Mouse (Mus musculus) midbrain, embryonic 16.5 days (tissue): ENCODE data around the gene Sell. TPM values are rescaled to one million over a fixed set of nuclear protein-coding genes. Genes with fewer than 3 reads are reported as not detected.

ENCODE experiments used
- ATAC-seq: fragments of 200-750 bp; cut with Nextera tagmentation; 2 replicates; pipeline ENCODE4 v1.8.0; 2017; ENCODE audit warnings: moderate TSS enrichment
- H3K27ac ChIP-seq: fragments of 300-500 bp; sonication (generic); 2 replicates; pipeline ENCODE4 v1.5.1; 2014; ENCODE audit warnings: mild to moderate bottlenecking, low read length, mixed read lengths
- H3K27me3 ChIP-seq: fragments of 300-500 bp; sonication (generic); 2 replicates; pipeline ENCODE4 v1.6.1; 2014; ENCODE audit warnings: low read depth, low read length, mixed read lengths; ENCODE audit not compliant: control insufficient read depth, insufficient read depth
- H3K36me3 ChIP-seq: fragments of 300-500 bp; sonication (generic); 2 replicates; pipeline ENCODE4 v1.6.1; 2014; ENCODE audit warnings: mild to moderate bottlenecking, low read length, moderate library complexity, mixed read lengths; ENCODE audit not compliant: control insufficient read depth, insufficient read depth
- H3K4me1 ChIP-seq: fragments of 300-500 bp; sonication (generic); 2 replicates; pipeline ENCODE4 v1.6.1; 2014; ENCODE audit warnings: mild to moderate bottlenecking, low read length, mixed read lengths; ENCODE audit not compliant: control insufficient read depth, insufficient read depth
- H3K4me2 ChIP-seq: fragments of 300-500 bp; sonication (generic); 2 replicates; pipeline ENCODE4 v1.6.1; 2014; ENCODE audit warnings: mild to moderate bottlenecking, low read length, mixed read lengths
- H3K4me3 ChIP-seq: fragments of 300-500 bp; sonication (generic); 2 replicates; pipeline ENCODE4 v1.5.1; 2014; ENCODE audit warnings: low read depth, mild to moderate bottlenecking, low read length, moderate library complexity, mixed read lengths
- H3K9ac ChIP-seq: fragments of 300-500 bp; sonication (generic); 2 replicates; pipeline ENCODE4 v1.6.1; 2014; ENCODE audit warnings: low read depth, low read length, mixed read lengths
- H3K9me3 ChIP-seq: fragments of 300-500 bp; sonication (generic); replicated peaks from 2 replicates; pipeline ENCODE4 v1.6.1; 2014; ENCODE audit warnings: mild to moderate bottlenecking, low read length, mixed read lengths; ENCODE audit not compliant: control insufficient read depth, poor library complexity, severe bottlenecking
- WGBS: fragments of 180-500 bp; shearing (Covaris S2); extraction: QIAGEN DNeasy Blood & Tissue Kit; methylation state at CpG from one replicate; pipeline ENCODE4 v1.1.7; 2014; 5-methylcytosine and 5-hydroxymethylcytosine counted together
- polyA plus RNA-seq: library from polyadenylated mRNA; unstranded; fragments of >200 nt; fragmentation: Nextera tagmentation; extraction: Ambion mirVana; gene quantifications from 2 replicates; pipeline ENCODE4 v1.2.1, GENCODE M21; 2015

Gene Sell
- polyA plus RNA-seq, 1 experiment from 2014 or later, result not detected

GRCm38 (mm10) chr1:164043549-164043948 lies 18.2 kb upstream of the Sell start:
- Histone ChIP-seq H3K4me1 (no peaks in the 10 kb centered on the region), H3K9ac (no peak overlapping the region), H3K36me3 (no peaks in the 10 kb centered on the region), H3K4me2 (no peak overlapping the region), H3K27me3 (no peaks in the 10 kb centered on the region), H3K4me3 (no peak overlapping the region), H3K27ac (no peak overlapping the region), H3K9me3 (no peaks in the 10 kb centered on the region)
- WGBS, result 50% methylated on average over 3 of the region's 3 CpGs
- ATAC-seq, result no peak

GRCm38 (mm10) chr1:164047934-164048333 lies 13.8 kb upstream of the Sell start, which contains the start of gene Sele:
TSS of gene Sele (plus strand) at chr1:164048234.
- no peaks in the 10 kb centered on the region for H3K36me3 ChIP-seq
- H3K9ac ChIP-seq, result no peak within 1 kb of the TSS
- 80% methylated on average over 5 of the region's 5 CpGs for WGBS
- no peak within 1 kb of the TSS for H3K4me3 ChIP-seq
- no peaks in the 10 kb centered on the region for H3K9me3 ChIP-seq
- ATAC-seq, result no peak
- H3K4me1 ChIP-seq, result no peaks in the 10 kb centered on the region
- no peaks in the 10 kb centered on the region for H3K27me3 ChIP-seq
- H3K4me2 ChIP-seq, result no peak within 1 kb of the TSS
- no peak within 1 kb of the TSS for H3K27ac ChIP-seq

GRCm38 (mm10) chr1:164053561-164053960 lies 8.2 kb upstream of the Sell start:
- no peak for ATAC-seq
- H3K4me3 ChIP-seq, result no peak overlapping the region
- H3K4me1 ChIP-seq, result no peaks in the 10 kb centered on the region
- no peaks in the 10 kb centered on the region for H3K36me3 ChIP-seq
- WGBS, result 95% methylated on average over 9 of the region's 9 CpGs
- no peak overlapping the region for H3K9ac ChIP-seq
- H3K4me2 ChIP-seq, result no peak overlapping the region
- no peaks in the 10 kb centered on the region for H3K9me3 ChIP-seq
- H3K27ac ChIP-seq, result no peak overlapping the region
- H3K27me3 ChIP-seq, result no peaks in the 10 kb centered on the region

- H3K27ac ChIP-seq, result no peak overlapping the region
- H3K9ac ChIP-seq, result no peak overlapping the region
- H3K4me1 ChIP-seq, result no peaks in the 10 kb centered on the region
- ATAC-seq, result no peak
- H3K9me3 ChIP-seq, result no peaks in the 10 kb centered on the region
- no peak overlapping the region for H3K4me2 ChIP-seq
- no peaks in the 10 kb centered on the region for H3K27me3 ChIP-seq
- no peak overlapping the region for H3K4me3 ChIP-seq
- no peaks in the 10 kb centered on the region for H3K36me3 ChIP-seq
- 44% methylated on average over 2 of the region's 2 CpGs for WGBS
Measured at GRCm38 (mm10) chr1:164054800-164055199, 7.0 kb upstream of the Sell start.

- Histone ChIP-seq H3K4me1 (no peaks in the 10 kb centered on the region), H3K4me3 (no peak overlapping the region), H3K27me3 (no peaks in the 10 kb centered on the region), H3K4me2 (no peak overlapping the region), H3K9me3 (no peaks in the 10 kb centered on the region), H3K27ac (no peak overlapping the region), H3K9ac (no peak overlapping the region), H3K36me3 (no peaks in the 10 kb centered on the region)
- 89% methylated on average over 4 of the region's 4 CpGs for WGBS
- no peak for ATAC-seq
Measured at GRCm38 (mm10) chr1:164060071-164060470, 1.7 kb upstream of the Sell start.

- Histone ChIP-seq H3K4me3 (no peak overlapping the region), H3K27ac (no peak overlapping the region), H3K9me3 (no peaks in the 10 kb centered on the region), H3K4me2 (no peak overlapping the region), H3K27me3 (no peaks in the 10 kb centered on the region), H3K36me3 (no peaks in the 10 kb centered on the region), H3K4me1 (no peaks in the 10 kb centered on the region), H3K9ac (no peak overlapping the region)
- 52% methylated on average over 4 of the region's 4 CpGs for WGBS
- no peak for ATAC-seq
Measured at GRCm38 (mm10) chr1:164061278-164061677, 504 bp upstream of the Sell start.

GRCm38 (mm10) chr1:164062856-164063255 lies 1.1 kb downstream of the Sell start:
- ATAC-seq, result no peak
- 49% methylated on average over 2 of the region's 2 CpGs for WGBS

GRCm38 (mm10) chr1:164063745-164064144 lies 2.0 kb downstream of the Sell start:
- Histone ChIP-seq H3K4me2 (no peak overlapping the region), H3K4me1 (no peaks in the 10 kb centered on the region), H3K9ac (no peak overlapping the region), H3K4me3 (no peak overlapping the region), H3K36me3 (no peaks in the 10 kb centered on the region), H3K27me3 (no peaks in the 10 kb centered on the region), H3K9me3 (no peaks in the 10 kb centered on the region), H3K27ac (no peak overlapping the region)
- ATAC-seq, result no peak
- 66% methylated on average over 3 of the region's 3 CpGs for WGBS

More at GRCm38 (mm10) chr1:164062856-164063255, 1.1 kb downstream of the Sell start:
- no peaks in the 10 kb centered on the region for H3K27me3 ChIP-seq
- no peaks in the 10 kb centered on the region for H3K4me1 ChIP-seq
- H3K36me3 ChIP-seq, result no peaks in the 10 kb centered on the region
- H3K27ac ChIP-seq, result no peak overlapping the region
- no peak overlapping the region for H3K9ac ChIP-seq
- H3K9me3 ChIP-seq, result no peaks in the 10 kb centered on the region
- H3K4me2 ChIP-seq, result no peak overlapping the region
- H3K4me3 ChIP-seq, result no peak overlapping the region

GRCm38 (mm10) chr1:164069261-164069660 lies 7.5 kb downstream of the Sell start:
- Histone ChIP-seq H3K9ac (no peak overlapping the region), H3K4me2 (no peak overlapping the region), H3K4me3 (no peak overlapping the region), H3K4me1 (no peaks in the 10 kb centered on the region), H3K9me3 (no peaks in the 10 kb centered on the region), H3K27ac (no peak overlapping the region), H3K27me3 (no peaks in the 10 kb centered on the region), H3K36me3 (no peaks in the 10 kb centered on the region)
- no peak for ATAC-seq

- H3K4me1 ChIP-seq, result no peaks in the 10 kb centered on the region
- no peaks in the 10 kb centered on the region for H3K9me3 ChIP-seq
- no peaks in the 10 kb centered on the region for H3K36me3 ChIP-seq
- no peak overlapping the region for H3K4me3 ChIP-seq
- no peak overlapping the region for H3K27ac ChIP-seq
- H3K27me3 ChIP-seq, result no peaks in the 10 kb centered on the region
- no peak overlapping the region for H3K9ac ChIP-seq
- ATAC-seq, result no peak
- WGBS, result 96% methylated on average over 4 of the region's 4 CpGs
- no peak overlapping the region for H3K4me2 ChIP-seq
Measured at GRCm38 (mm10) chr1:164070461-164070860, 8.7 kb downstream of the Sell start.
